Mouse (Mus musculus) lung, adult 2 months (tissue): ENCODE data around the gene Wnt5b. TPM values are rescaled to one million over a fixed set of nuclear protein-coding genes. Genes with fewer than 3 reads are reported as not detected.

Source experiments
- DNase-seq: peaks from one replicate; pipeline ENCODE4 v3.0.0; 2022
- H3K4me1 ChIP-seq: fragments of 200-500 bp; 2 replicates; pipeline ENCODE4 v1.6.1; 2011; ENCODE audit warnings: low read length; ENCODE audit not compliant: control insufficient read depth, insufficient read depth
- H3K4me3 ChIP-seq: fragments of 200-500 bp; replicated peaks from 2 replicates; pipeline ENCODE3; 2011; ENCODE audit warnings: low read depth, mild to moderate bottlenecking, control low read depth, low read length; ENCODE audit errors: extremely low read depth
- CTCF ChIP-seq: fragments of 200-500 bp; IDR thresholded peaks from 2 replicates; pipeline ENCODE4 v1.5.1; 2011; ENCODE audit warnings: mild to moderate bottlenecking, low read length, control low read depth; ENCODE audit not compliant: insufficient read depth
- POLR2A ChIP-seq: fragments of 200-500 bp; IDR thresholded peaks from 2 replicates; pipeline ENCODE4 v1.6.1; 2011; ENCODE audit warnings: low read depth, mild to moderate bottlenecking, control low read depth, low read length, borderline replicate concordance; ENCODE audit errors: extremely low read depth
- WGBS: fragments of 180-500 bp; shearing (Covaris S2); methylation state at CpG from one replicate; pipeline ENCODE4 v1.1.7; 2018; 5-methylcytosine and 5-hydroxymethylcytosine counted together
- polyA plus RNA-seq: library from polyadenylated mRNA; depleted of rRNA; stranded (reverse); fragments of >200 nt; gene quantifications from 2 replicates; pipeline ENCODE4 v1.2.3, GENCODE M21; 2012

The Wnt5b gene
- polyA plus RNA-seq, 1 experiment, result 3.2 TPM

DNA sequence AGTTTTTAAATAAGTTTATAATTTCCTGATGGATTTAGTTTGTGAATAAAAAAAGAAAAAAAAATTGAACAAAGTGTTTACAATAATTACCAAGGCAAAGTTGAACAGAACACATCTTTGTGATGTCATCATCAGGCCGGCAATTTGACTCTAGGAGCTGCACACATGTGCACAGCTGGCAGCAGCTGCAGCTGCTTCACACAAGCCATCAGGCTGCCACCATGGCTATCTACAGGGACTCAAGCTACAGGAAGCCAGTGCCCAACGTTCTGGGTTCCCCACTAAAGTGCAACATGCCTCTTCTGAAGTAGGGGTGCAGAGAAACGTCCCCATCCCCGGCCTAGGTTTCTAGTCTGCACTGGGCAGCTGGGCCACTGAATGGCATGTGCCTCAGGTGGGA lies 26.6 kb upstream of the Wnt5b start:
- DNase-seq, result no peak
- TF ChIP-seq CTCF (no peak), POLR2A (no peak)
- 70% methylated on average over 4 of the region's 4 CpGs for WGBS

DNA sequence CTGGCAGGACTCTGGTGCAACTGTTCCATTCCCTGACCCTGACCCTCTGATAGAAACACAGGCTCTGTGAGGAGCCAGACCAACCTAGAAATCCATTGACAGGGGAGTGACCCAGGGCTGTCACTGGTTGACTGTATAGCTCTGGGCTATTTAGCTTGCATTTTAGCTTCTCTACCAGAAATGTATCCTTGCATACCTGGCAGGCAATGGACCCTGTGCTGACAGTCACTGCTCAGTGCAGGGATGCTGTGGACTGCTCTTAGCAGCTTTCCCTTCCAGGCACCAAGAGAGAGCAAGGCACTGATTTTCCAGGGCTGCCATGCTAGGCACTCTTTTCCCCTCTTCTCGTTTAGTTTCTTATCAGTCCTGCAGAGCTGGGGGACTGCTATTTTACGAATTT lies 24.2 kb upstream of the Wnt5b start:
- no peaks in the 10 kb centered on the region; the same call in 1 of the 2 replicates for H3K4me1 ChIP-seq
- WGBS, result 82% methylated on average over 2 of the region's 2 CpGs
- DNase-seq, result no peak
- no peak for TF ChIP-seq CTCF
- TF ChIP-seq POLR2A, result no peak
- no peak overlapping the region for H3K4me3 ChIP-seq

More for the DNA sequence above, 26.6 kb upstream of the Wnt5b start:
- Histone ChIP-seq H3K4me1 (no peaks in the 10 kb centered on the region; the same call in 1 of the 2 replicates), H3K4me3 (no peak overlapping the region)

DNA sequence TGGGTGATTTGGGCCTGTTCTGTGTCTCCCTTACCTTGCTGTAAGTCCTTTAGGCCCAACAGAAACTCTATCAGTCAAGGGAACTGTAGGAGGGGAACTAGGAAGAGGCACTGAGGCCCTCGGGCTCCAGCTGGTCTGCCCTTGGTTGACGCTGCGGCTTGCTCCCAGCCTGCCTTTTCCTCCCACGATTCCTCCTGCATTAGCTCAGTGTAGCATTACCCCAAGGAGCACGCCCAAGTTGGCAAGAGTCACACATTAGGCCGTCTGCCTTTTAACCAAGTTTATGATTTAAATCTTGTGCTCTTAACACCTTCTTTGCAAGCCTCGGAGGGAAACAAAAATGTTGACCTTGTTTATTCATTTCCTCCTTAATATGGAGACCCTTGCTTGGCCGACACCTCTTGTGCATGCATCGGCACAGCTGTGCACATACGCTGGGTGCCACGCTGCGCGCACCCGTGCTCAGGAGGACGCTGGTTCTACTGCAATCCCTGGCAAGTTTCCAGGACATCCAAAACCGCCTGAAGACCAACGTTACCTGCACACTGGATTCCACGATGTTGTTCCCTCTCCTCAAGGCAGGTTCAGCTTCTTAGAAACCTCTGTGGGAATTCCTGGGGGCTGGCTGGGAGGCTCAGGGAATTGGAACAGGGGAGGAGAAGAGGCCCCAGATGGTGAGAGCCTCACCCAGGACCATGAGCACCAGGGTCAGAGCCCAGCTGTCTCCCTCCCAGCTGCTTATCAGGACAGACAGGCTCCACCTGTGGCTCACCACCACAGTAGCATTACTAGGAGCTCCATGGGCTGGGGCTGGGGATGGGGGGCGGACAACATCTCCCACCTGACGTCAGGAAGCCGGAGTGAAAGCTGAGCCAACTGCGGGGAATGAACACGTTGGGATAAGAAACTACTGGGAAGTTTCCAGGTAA lies 21.6 kb upstream of the Wnt5b start:
- 67% methylated on average over 23 of the region's 23 CpGs for WGBS
- no peak overlapping the region for H3K4me3 ChIP-seq
- DNase-seq, result no peak
- TF ChIP-seq POLR2A (no peak), CTCF (no peak)
- no peaks in the 10 kb centered on the region for H3K4me1 ChIP-seq

DNA sequence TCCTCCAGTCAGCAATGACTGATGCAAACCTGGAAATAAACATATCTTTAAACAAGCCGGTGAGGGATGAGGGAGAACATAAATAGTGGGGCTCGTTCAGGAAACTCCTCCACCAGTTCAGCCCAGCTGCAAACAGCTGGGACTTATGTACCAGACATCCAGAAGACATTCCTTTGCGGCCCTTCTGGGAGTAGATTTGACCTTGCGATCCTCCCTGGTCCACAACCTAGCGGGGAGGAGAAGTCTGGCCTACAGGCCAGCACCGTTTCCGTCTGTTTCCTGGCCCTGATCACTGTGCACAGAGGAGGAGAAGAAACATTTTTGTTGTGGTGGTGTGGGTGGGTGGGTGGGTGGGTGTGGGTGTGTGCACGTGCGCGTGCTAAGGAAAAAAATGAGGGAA lies 18.4 kb upstream of the Wnt5b start:
- WGBS, result 48% methylated on average over 10 of the region's 10 CpGs
- no peak for DNase-seq
- no peaks in the 10 kb centered on the region for H3K4me1 ChIP-seq
- TF ChIP-seq POLR2A (no peak), CTCF (no peak)
- H3K4me3 ChIP-seq, result no peak overlapping the region

DNA sequence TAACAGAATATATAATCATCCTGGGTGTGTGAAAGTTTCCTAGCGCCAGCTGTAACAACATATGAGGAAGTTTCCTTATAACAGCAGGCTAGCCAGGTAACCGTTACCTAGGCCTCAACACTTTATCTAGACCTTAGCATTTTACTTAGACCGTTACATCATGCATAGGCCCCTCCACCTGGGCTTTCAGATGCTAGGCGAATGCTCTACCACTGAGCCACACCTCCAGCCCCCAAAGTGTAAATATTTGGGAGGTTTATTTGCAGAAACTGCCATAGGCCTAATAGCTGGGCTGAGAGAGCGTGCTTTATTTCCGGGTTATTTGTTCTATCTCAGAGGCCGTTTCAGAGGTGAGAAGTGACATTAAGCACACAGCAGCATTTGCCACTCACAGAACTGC lies 14.7 kb upstream of the Wnt5b start:
- DNase-seq, result no peak
- no peak for TF ChIP-seq POLR2A
- TF ChIP-seq CTCF, result no peak
- Histone ChIP-seq H3K4me1 (no peaks in the 10 kb centered on the region), H3K4me3 (no peak overlapping the region)
- 61% methylated on average over 7 of the region's 7 CpGs for WGBS

DNA sequence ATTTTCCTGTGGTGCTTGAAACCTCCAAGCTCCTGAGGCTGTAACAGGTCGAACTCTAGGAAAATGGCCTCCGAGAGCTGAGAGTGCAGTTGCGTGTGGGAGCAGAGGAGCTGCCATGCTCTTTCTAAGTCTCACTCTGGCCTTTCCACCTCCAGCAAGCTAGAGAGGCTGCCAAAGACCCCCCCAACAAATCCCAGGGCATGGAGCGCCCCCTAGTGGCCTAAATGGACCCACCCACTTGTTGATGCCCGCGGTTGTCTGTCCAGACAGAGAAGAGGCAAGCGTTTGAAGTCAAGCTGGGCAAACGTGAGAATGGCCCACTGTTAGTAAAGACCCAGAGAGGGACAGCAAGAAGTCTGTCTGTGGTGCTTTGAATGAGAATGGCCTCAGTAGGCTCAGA lies 10.3 kb upstream of the Wnt5b start:
- WGBS, result 69% methylated on average over 8 of the region's 8 CpGs

DNA sequence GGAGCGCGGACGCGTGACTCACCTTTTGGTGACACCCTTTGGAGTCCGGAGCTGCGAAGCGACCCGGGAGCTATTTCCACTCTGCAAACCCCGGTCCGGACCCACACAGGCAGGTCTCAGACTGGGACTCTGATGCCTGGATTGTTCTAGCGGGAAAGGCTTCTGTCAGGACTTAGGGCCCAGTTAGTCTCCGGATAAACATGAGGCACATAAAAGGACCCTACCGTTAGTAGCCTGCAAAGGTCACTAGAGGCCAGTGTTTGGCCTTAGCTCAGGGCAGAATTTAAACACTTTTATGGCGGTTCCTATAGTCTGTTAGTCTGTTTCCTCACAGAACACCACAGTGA lies 344 bp upstream of the Wnt5b start:
- peak; percentile 32 for DNase-seq
- Histone ChIP-seq H3K4me3 (peak overlapping the region; percentile 58), H3K4me1 (no peaks in the 10 kb centered on the region)
- TF ChIP-seq CTCF, result no peak
- no peak for TF ChIP-seq POLR2A
- WGBS, result 5% methylated on average over 14 of the region's 14 CpGs

More for the DNA sequence above, 10.3 kb upstream of the Wnt5b start:
- DNase-seq, result no peak
- no peak for TF ChIP-seq POLR2A
- TF ChIP-seq CTCF, result no peak
- H3K4me1 ChIP-seq, result no peaks in the 10 kb centered on the region
- no peak overlapping the region for H3K4me3 ChIP-seq

DNA sequence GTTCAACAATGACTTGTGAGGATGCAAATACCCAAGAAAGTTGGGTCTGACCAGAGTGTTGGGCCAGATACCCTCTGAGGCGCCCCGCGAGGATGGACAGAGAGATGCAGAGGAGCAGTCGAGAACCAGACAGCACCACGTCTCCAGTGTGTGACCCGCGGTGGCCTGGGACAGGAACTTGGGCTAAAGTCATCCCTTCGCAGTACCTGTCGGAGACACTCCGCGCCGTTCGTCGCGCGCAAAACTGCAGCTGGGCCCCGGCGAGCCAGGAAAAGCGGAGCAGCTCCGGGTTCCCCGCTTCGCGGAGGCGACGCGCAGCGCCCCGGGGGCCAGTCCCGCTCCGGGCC lies 718 bp downstream of the Wnt5b start:
- H3K4me1 ChIP-seq, result no peaks in the 10 kb centered on the region
- peak; percentile 14 for DNase-seq
- 3% methylated on average over 30 of the region's 30 CpGs for WGBS
- TF ChIP-seq POLR2A (no peak), CTCF (no peak)
- H3K4me3 ChIP-seq, result no peak overlapping the region

DNA sequence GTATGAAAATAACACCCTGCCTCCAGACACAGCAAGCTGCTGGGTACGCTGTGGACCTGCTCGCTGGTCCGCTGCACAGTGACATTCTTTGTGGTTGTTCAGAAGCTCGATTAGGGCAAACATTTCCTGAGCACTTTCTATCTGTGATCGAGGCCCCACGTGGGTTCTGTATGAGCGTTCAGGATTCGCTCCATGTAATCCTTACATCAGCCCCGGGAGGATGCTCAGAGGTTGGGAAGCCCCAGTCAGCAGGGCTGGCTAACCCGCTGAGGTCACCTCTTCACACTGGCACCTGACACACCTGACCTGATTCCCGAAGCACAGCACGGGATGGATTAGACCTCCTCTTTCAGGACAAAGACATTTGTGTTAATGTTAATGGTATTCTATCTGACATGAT lies 8.3 kb downstream of the Wnt5b start:
- WGBS, result 72% methylated on average over 12 of the region's 12 CpGs
- H3K4me3 ChIP-seq, result no peak overlapping the region
- TF ChIP-seq POLR2A (no peak), CTCF (no peak)
- H3K4me1 ChIP-seq, result no peaks in the 10 kb centered on the region
- no peak for DNase-seq

DNA sequence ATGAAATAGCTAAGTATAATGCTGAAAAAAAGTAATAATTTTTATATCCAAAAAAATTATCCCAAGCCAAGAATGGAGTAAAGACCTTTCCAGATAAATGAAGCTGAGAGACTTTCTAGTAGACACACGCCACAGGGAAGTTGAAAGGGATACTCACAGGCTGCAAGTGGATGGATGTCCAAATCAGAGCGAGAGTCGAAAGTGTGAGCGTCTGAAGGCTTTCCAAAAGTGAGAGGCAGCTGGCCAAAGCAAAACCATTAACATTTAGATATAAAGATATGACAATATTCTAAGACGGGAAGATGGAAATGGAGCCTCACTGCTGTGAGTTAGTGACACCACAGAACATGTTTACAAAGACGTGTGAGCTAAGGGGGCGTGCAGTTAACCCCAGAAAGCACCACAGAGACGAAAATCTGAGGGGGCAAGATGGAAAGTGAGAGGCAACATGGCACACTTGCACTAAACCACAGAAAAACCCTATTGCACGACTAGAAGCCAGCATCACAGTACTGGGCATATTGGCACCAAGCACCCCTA lies 10.9 kb downstream of the Wnt5b start:
- TF ChIP-seq POLR2A, result no peak
- no peak for TF ChIP-seq CTCF
- H3K4me3 ChIP-seq, result no peak overlapping the region
- H3K4me1 ChIP-seq, result no peaks in the 10 kb centered on the region
- no peak for DNase-seq
- 57% methylated on average over 9 of the region's 9 CpGs for WGBS
